28 mouse cellular contexts compared by ENCODE assay signal in the genomic region with DNA sequence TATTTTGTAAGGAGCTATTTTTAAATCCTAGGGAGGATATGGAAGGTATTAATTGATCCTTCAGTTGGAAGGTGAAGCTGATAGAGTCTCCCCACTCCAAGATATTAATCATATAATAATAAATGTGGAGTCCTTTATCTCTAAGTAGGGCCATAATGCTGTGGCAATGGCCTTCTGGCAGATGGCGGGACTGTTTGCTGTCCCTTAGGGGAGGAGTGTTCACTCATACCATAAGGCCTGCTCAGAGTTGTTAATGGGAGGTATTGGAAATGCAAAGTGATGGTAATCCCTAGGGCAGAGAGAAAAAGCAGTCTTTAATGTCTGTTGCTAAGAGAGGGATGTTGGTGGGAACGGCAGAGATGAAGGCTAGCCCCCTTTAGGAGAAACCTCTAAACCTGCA. TPM values are rescaled to one million over a fixed set of nuclear protein-coding genes. Genes with fewer than 3 reads are reported as not detected.
DNase-seq lines count a peak whose midpoint lies in the region; ATAC-seq lines count a peak whose summit lies in the region.
"Had no signal": no experiment of that assay in that cellular context is flagged by ENCODE, and none has a peak within 500 bp of the region (broad histone marks: within the 10 kb centered on the region; RNA-seq: fewer than 3 reads in every experiment).

No protein-coding gene starts in this region.

- H3K36me3 ChIP-seq in heart, embryonic 10.5 days = no peaks in the 10 kb centered on the region
- no peaks in the 10 kb centered on the region for H3K36me3 ChIP-seq in midbrain, embryonic 12.5 days
- H3K36me3 ChIP-seq in midbrain, embryonic 10.5 days = no peaks in the 10 kb centered on the region
- no peaks in the 10 kb centered on the region for H3K36me3 ChIP-seq in intestine, embryonic 16.5 days (ENCODE audit: control insufficient read depth, insufficient read depth, low read length)
- H3K36me3 ChIP-seq: embryonic facial prominence, embryonic 13.5 days; embryonic facial prominence, embryonic 15.5 days; forebrain, embryonic 10.5 days; forebrain, embryonic 12.5 days; G1E had no signal

- no peak overlapping the region for H3K4me2 ChIP-seq in midbrain, embryonic 12.5 days (replicated peaks)
- no peak overlapping the region for H3K4me2 ChIP-seq in intestine, embryonic 16.5 days (ENCODE audit: low read depth, low read length)
- H3K4me2 ChIP-seq: embryonic facial prominence, embryonic 13.5 days; embryonic facial prominence, embryonic 15.5 days; forebrain, embryonic 12.5 days had no signal

- no peaks in the 10 kb centered on the region for H3K27me3 ChIP-seq in heart, embryonic 10.5 days (ENCODE audit: insufficient read depth, poor library complexity, severe bottlenecking)
- H3K27me3 ChIP-seq in midbrain, embryonic 12.5 days = no peaks in the 10 kb centered on the region
- no peaks in the 10 kb centered on the region for H3K27me3 ChIP-seq in midbrain, embryonic 10.5 days (ENCODE audit: low read depth, poor library complexity, severe bottlenecking)
- no peaks in the 10 kb centered on the region for H3K27me3 ChIP-seq in intestine, embryonic 16.5 days (replicated peaks; ENCODE audit: control insufficient read depth, insufficient read depth, low read length)
- H3K27me3 ChIP-seq: CH12.LX; embryonic facial prominence, embryonic 13.5 days; embryonic facial prominence, embryonic 15.5 days; forebrain, embryonic 12.5 days had no signal

- ATAC-seq in midbrain, embryonic 12.5 days (ENCODE audit: low FRiP score, low read depth) = peak; percentile 52; the same call in 1 of the 2 replicates
- no peak for ATAC-seq in intestine, embryonic 16.5 days
- ATAC-seq: activated CD4-positive, CD25-positive, alpha-beta regulatory T cell, adult 4 months; CD4-positive, CD25-positive, alpha-beta regulatory T cell, adult 4 months; forebrain, embryonic 14.5 days; forebrain, embryonic 16.5 days; Patski had no signal

- no peak overlapping the region for H3K9ac ChIP-seq in midbrain, embryonic 12.5 days (replicated peaks)
- no peak overlapping the region for H3K9ac ChIP-seq in intestine, embryonic 16.5 days (ENCODE audit: low read depth, low read length)
- H3K9ac ChIP-seq: embryonic facial prominence, embryonic 13.5 days; embryonic facial prominence, embryonic 15.5 days; forebrain, embryonic 12.5 days had no signal

- H3K9me3 ChIP-seq in heart, embryonic 10.5 days = no peaks in the 10 kb centered on the region
- no peaks in the 10 kb centered on the region for H3K9me3 ChIP-seq in midbrain, embryonic 12.5 days
- H3K9me3 ChIP-seq in midbrain, embryonic 10.5 days (replicated peaks) = no peaks in the 10 kb centered on the region
- H3K9me3 ChIP-seq in intestine, embryonic 16.5 days (ENCODE audit: control insufficient read depth, low read length) = no peaks in the 10 kb centered on the region
- H3K9me3 ChIP-seq: embryonic facial prominence, embryonic 13.5 days; embryonic facial prominence, embryonic 15.5 days; forebrain, embryonic 10.5 days; forebrain, embryonic 12.5 days; G1E had no signal

- no peak overlapping the region for H3K4me3 ChIP-seq in heart, embryonic 10.5 days
- H3K4me3 ChIP-seq in midbrain, embryonic 12.5 days = no peak overlapping the region
- H3K4me3 ChIP-seq in midbrain, embryonic 10.5 days = no peak overlapping the region
- H3K4me3 ChIP-seq in intestine, embryonic 16.5 days (ENCODE audit: low read length) = no peak overlapping the region
- H3K4me3 ChIP-seq: embryonic facial prominence, embryonic 13.5 days; embryonic facial prominence, embryonic 15.5 days; erythroblast, embryonic 14.5 days; forebrain, embryonic 10.5 days; forebrain, embryonic 12.5 days had no signal

- peak; percentile 62 for DNase-seq in heart, adult 11 months
- DNase-seq in heart, embryonic 10.5 days (ENCODE audit: low spot score) = no peak
- DNase-seq in midbrain, embryonic 10.5 days (ENCODE audit: low spot score) = no peak
- DNase-seq: adrenal gland, adult 8-10 months; adrenal gland, postnatal 14 days; adrenal gland, postnatal 36 days; B cell, adult 2 months; cerebellum, adult 11 months; cerebellum, adult 18-20 months; cerebellum, adult 8-10 months; cerebellum, adult 9-11 months; cerebellum, postnatal 14 days; cerebellum, postnatal 36 days; embryo, embryonic 11 days had no signal

- WGBS in heart, embryonic 10.5 days = 83% methylated on average over 2 of the region's 2 CpGs
- WGBS in midbrain, embryonic 12.5 days = 48% methylated on average over 2 of the region's 2 CpGs
- WGBS in midbrain, embryonic 10.5 days = 70% methylated on average over 2 of the region's 2 CpGs
- WGBS in intestine, embryonic 16.5 days = 52% methylated on average over 2 of the region's 2 CpGs

- no peak overlapping the region for H3K27ac ChIP-seq in heart, embryonic 10.5 days
- no peak overlapping the region for H3K27ac ChIP-seq in midbrain, embryonic 12.5 days (replicated peaks)
- H3K27ac ChIP-seq in midbrain, embryonic 10.5 days (replicated peaks) = no peak overlapping the region
- H3K27ac ChIP-seq in intestine, embryonic 16.5 days (ENCODE audit: low read length) = no peak overlapping the region
- H3K27ac ChIP-seq: embryonic facial prominence, embryonic 13.5 days; embryonic facial prominence, embryonic 15.5 days; forebrain, embryonic 10.5 days; forebrain, embryonic 12.5 days had no signal

- H3K4me1 ChIP-seq in heart, embryonic 10.5 days = no peaks in the 10 kb centered on the region
- H3K4me1 ChIP-seq in midbrain, embryonic 12.5 days = no peaks in the 10 kb centered on the region
- peaks cover 16% of the 10 kb centered on the region for H3K4me1 ChIP-seq in midbrain, embryonic 10.5 days
- no peaks in the 10 kb centered on the region for H3K4me1 ChIP-seq in intestine, embryonic 16.5 days (ENCODE audit: control insufficient read depth, insufficient read depth, low read length)
- H3K4me1 ChIP-seq: embryonic facial prominence, embryonic 13.5 days; embryonic facial prominence, embryonic 15.5 days; forebrain, embryonic 10.5 days; forebrain, embryonic 12.5 days had no signal

RNA-seq across cellular contexts. Expression of gene Gpr160, which starts 10.0 kb away (rescaled TPM):
- polyA plus RNA-seq in heart, embryonic 10.5 days (2016; fragmentation: Nextera tagmentation; extraction: Ambion mirVana) = 0.33 and 0.51 TPM in 2 replicates
- 2.6 and 2.8 TPM in 2 replicates for polyA plus RNA-seq in midbrain, embryonic 12.5 days (2016; fragmentation: Nextera tagmentation; extraction: Ambion mirVana)
- 0.78 and 0.81 TPM in 2 replicates for polyA plus RNA-seq in midbrain, embryonic 10.5 days (2016; fragmentation: Nextera tagmentation; extraction: Ambion mirVana)
- polyA plus RNA-seq in intestine, embryonic 16.5 days (2015; fragmentation: Nextera tagmentation; extraction: Ambion mirVana) = 12.0 and 12.8 TPM in 2 replicates
- polyA plus RNA-seq: G1E had no signal

RNA-seq across cellular contexts. Expression of gene Sec62, which starts 53.1 kb away (rescaled TPM):
- 39.4 and 47.6 TPM in 2 replicates for polyA plus RNA-seq in heart, embryonic 10.5 days (2016; fragmentation: Nextera tagmentation; extraction: Ambion mirVana)
- polyA plus RNA-seq in midbrain, embryonic 12.5 days (2016; fragmentation: Nextera tagmentation; extraction: Ambion mirVana) = 80.2 and 88.0 TPM in 2 replicates
- 48.6 and 53.2 TPM in 2 replicates for polyA plus RNA-seq in midbrain, embryonic 10.5 days (2016; fragmentation: Nextera tagmentation; extraction: Ambion mirVana)
- polyA plus RNA-seq in intestine, embryonic 16.5 days (2015; fragmentation: Nextera tagmentation; extraction: Ambion mirVana) = 56.4 and 60.1 TPM in 2 replicates
